Mouse (Mus musculus) ovary, adult 10 weeks (tissue): ENCODE data around the gene Emp2. TPM values are rescaled to one million over a fixed set of nuclear protein-coding genes. Genes with fewer than 3 reads are reported as not detected.

Source experiments
- polyA plus RNA-seq: library from polyadenylated mRNA; stranded (reverse); fragments of 350-450 nt; fragmentation: Illumina TruSeq; extraction: RNeasy Lipid Tissue Mini Kit (QIAGEN cat#74804); gene quantifications from one replicate; pipeline ENCODE4 v1.2.3, GENCODE M21; 2014

Gene Emp2
- polyA plus RNA-seq: 22.3 TPM

DNA sequence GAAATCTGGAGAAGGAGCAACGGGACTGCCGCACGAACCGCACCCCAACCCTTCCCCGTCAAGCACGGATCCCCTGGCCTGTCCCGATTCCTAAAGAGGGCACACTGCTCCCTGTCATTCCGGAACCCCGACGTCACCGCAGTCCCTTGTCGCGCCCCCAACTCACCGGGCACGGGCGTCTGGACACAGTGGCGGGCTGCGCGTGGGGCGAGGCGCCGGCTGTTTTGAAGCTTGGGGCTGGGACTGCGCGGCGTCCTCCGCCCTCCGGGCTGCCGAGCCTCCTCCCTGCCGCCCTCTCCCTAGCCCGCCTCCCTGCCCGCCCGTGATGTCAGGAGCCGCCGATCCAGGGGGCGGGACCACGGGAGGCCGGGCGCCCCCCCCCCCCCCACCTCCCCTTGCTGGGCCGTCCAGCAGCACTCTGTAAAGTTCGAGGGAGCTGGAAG is at the start of gene Emp2:
Gene Emp2 (minus strand): TSS at position 323 of the 443 bp plus-strand sequence.

Other genes starting within 250 kb of the Emp2 start
- 5.4 TPM for gene Rpl39l, start 143.7 kb downstream of the Emp2 start, polyA plus RNA-seq
- gene Atf7ip2, start 121.3 kb downstream of the Emp2 start, polyA plus RNA-seq: 22.4 TPM
- gene Tekt5, start 81.5 kb upstream of the Emp2 start, polyA plus RNA-seq: not detected
- 4.9 TPM for gene Nubp1, start 98.0 kb upstream of the Emp2 start, polyA plus RNA-seq
- 0.71 TPM for gene Tvp23a, start 133.4 kb upstream of the Emp2 start, polyA plus RNA-seq
- gene Ciita, start 166.1 kb upstream of the Emp2 start, polyA plus RNA-seq: 0.86 TPM
- gene Dexi, start 229.1 kb upstream of the Emp2 start, polyA plus RNA-seq: 2.4 TPM
- gene Clec16a, start 231.4 kb upstream of the Emp2 start, polyA plus RNA-seq: 11.4 TPM